Mouse (Mus musculus): ENCODE data around the gene Tnfrsf12a. TPM values are rescaled to one million over a fixed set of nuclear protein-coding genes. Genes with fewer than 3 reads are reported as not detected.

The Tnfrsf12a gene
- polyA plus RNA-seq, 1 experiment from 2014 or later = 24.8 TPM

GRCm38 (mm10) chr17:23660876-23661200 lies 16.4 kb downstream of the Tnfrsf12a start:
- H3K27ac ChIP-seq = no peak overlapping the region
- H3K9me3 ChIP-seq = no peaks in the 10 kb centered on the region
- peak overlapping the region; percentile 20; the same call in 1 of the 2 replicates for H3K9ac ChIP-seq
- peaks cover 22% of the 10 kb centered on the region for H3K27me3 ChIP-seq (replicated peaks)
- ATAC-seq = peak; percentile 61
- WGBS = 1% methylated on average over 14 of the region's 14 CpGs
- no peaks in the 10 kb centered on the region for H3K36me3 ChIP-seq
- peak overlapping the region; percentile 43 for H3K4me3 ChIP-seq (replicated peaks)
- peak overlapping the region; percentile 73 for H3K4me2 ChIP-seq (replicated peaks)
- H3K4me1 ChIP-seq (replicated peaks) = peaks cover 7% of the 10 kb centered on the region; the same call in 1 of the 2 replicates

GRCm38 (mm10) chr17:23660117-23660875 lies 17.0 kb downstream of the Tnfrsf12a start, which contains the start of gene Bicdl2:
Bicdl2 (plus strand) TSS chr17:23660506.
- Histone ChIP-seq H3K9me3 (no peaks in the 10 kb centered on the region), H3K4me1 (replicated peaks) (peaks cover 7% of the 10 kb centered on the region; the same call in 1 of the 2 replicates), H3K36me3 (no peaks in the 10 kb centered on the region), H3K4me3 (replicated peaks) (peak within 1 kb of the TSS; percentile 43), H3K27me3 (replicated peaks) (peaks cover 22% of the 10 kb centered on the region), H3K4me2 (replicated peaks) (peak within 1 kb of the TSS; percentile 73), H3K9ac (peak within 1 kb of the TSS; percentile 20; the same call in 1 of the 2 replicates), H3K27ac (no peak within 1 kb of the TSS)
- 5% methylated on average over 27 of the region's 27 CpGs for WGBS
- ATAC-seq = peak; percentile 80

- Histone ChIP-seq H3K4me2 (replicated peaks) (no peak overlapping the region), H3K27ac (no peak overlapping the region), H3K4me3 (replicated peaks) (no peak overlapping the region), H3K4me1 (replicated peaks) (no peaks in the 10 kb centered on the region), H3K9me3 (no peaks in the 10 kb centered on the region), H3K36me3 (no peaks in the 10 kb centered on the region), H3K27me3 (replicated peaks) (peaks cover 22% of the 10 kb centered on the region), H3K9ac (no peak overlapping the region)
- whole genome bisulfite sequencing = 77% methylated on average over 3 of the region's 3 CpGs
- no peak for ATAC-seq
Observed at GRCm38 (mm10) chr17:23658450-23658849, 18.8 kb downstream of the Tnfrsf12a start.

- WGBS = 69% methylated on average over 2 of the region's 2 CpGs
- Histone ChIP-seq H3K9ac (no peak overlapping the region), H3K27me3 (replicated peaks) (peaks cover 3% of the 10 kb centered on the region; the same call in 1 of the 2 replicates), H3K4me1 (replicated peaks) (no peaks in the 10 kb centered on the region), H3K9me3 (no peaks in the 10 kb centered on the region), H3K4me2 (replicated peaks) (no peak overlapping the region), H3K27ac (no peak overlapping the region), H3K4me3 (replicated peaks) (no peak overlapping the region), H3K36me3 (no peaks in the 10 kb centered on the region)
- no peak for ATAC-seq
Observed at GRCm38 (mm10) chr17:23654410-23654809, 22.9 kb downstream of the Tnfrsf12a start.

- WGBS = 56% methylated on average over 6 of the region's 6 CpGs
- no peak overlapping the region for H3K4me2 ChIP-seq (replicated peaks)
- H3K27me3 ChIP-seq (replicated peaks) = no peaks in the 10 kb centered on the region; the same call in 1 of the 2 replicates
Observed at GRCm38 (mm10) chr17:23654001-23654400, 23.3 kb downstream of the Tnfrsf12a start.

GRCm38 (mm10) chr17:23653324-23653723 lies 23.9 kb downstream of the Tnfrsf12a start:
- H3K4me3 ChIP-seq (replicated peaks) = no peak overlapping the region
- 80% methylated on average over 2 of the region's 2 CpGs for WGBS

More at GRCm38 (mm10) chr17:23654001-23654400, 23.3 kb downstream of the Tnfrsf12a start:
- no peaks in the 10 kb centered on the region for H3K4me1 ChIP-seq (replicated peaks)
- no peak overlapping the region for H3K9ac ChIP-seq
- no peak overlapping the region for H3K4me3 ChIP-seq (replicated peaks)
- no peak overlapping the region for H3K27ac ChIP-seq
- no peak for ATAC-seq
- H3K36me3 ChIP-seq = no peaks in the 10 kb centered on the region
- no peaks in the 10 kb centered on the region for H3K9me3 ChIP-seq

GRCm38 (mm10) chr17:23651363-23651762 lies 25.9 kb downstream of the Tnfrsf12a start:
- WGBS = 76% methylated on average over 6 of the region's 6 CpGs
- ATAC-seq = no peak
- Histone ChIP-seq H3K4me2 (replicated peaks) (no peak overlapping the region), H3K4me1 (replicated peaks) (no peaks in the 10 kb centered on the region), H3K36me3 (no peaks in the 10 kb centered on the region), H3K9me3 (no peaks in the 10 kb centered on the region), H3K4me3 (replicated peaks) (no peak overlapping the region), H3K27ac (no peak overlapping the region), H3K27me3 (replicated peaks) (0 out of 2 replicates have a peak, but pooled peaks cover 4% of the 10 kb centered on the region), H3K9ac (no peak overlapping the region)

More at GRCm38 (mm10) chr17:23653324-23653723, 23.9 kb downstream of the Tnfrsf12a start:
- Histone ChIP-seq H3K27ac (no peak overlapping the region), H3K4me2 (replicated peaks) (no peak overlapping the region), H3K4me1 (replicated peaks) (no peaks in the 10 kb centered on the region), H3K36me3 (no peaks in the 10 kb centered on the region), H3K27me3 (replicated peaks) (no peaks in the 10 kb centered on the region; the same call in 1 of the 2 replicates), H3K9me3 (no peaks in the 10 kb centered on the region), H3K9ac (no peak overlapping the region)
- ATAC-seq = no peak

GRCm38 (mm10) chr17:23645894-23646293 lies 31.4 kb downstream of the Tnfrsf12a start:
- H3K27ac ChIP-seq = no peak overlapping the region
- H3K4me3 ChIP-seq (replicated peaks) = no peak overlapping the region

GRCm38 (mm10) chr17:23644613-23645495 lies 32.4 kb downstream of the Tnfrsf12a start, which contains the start of gene Mmp25:
Mmp25 (minus strand) TSS chr17:23645277.
- H3K9ac ChIP-seq = peak within 1 kb of the TSS; percentile 48
- peak; percentile 66 for ATAC-seq
- no peaks in the 10 kb centered on the region for H3K9me3 ChIP-seq
- peak within 1 kb of the TSS; percentile 46 for H3K4me3 ChIP-seq (replicated peaks)
- WGBS = under 1% methylated on average over 58 of the region's 58 CpGs
- no peaks in the 10 kb centered on the region for H3K36me3 ChIP-seq
- no peak within 1 kb of the TSS for H3K27ac ChIP-seq
- peaks cover 10% of the 10 kb centered on the region; the same call in 1 of the 2 replicates for H3K4me1 ChIP-seq (replicated peaks)
- H3K4me2 ChIP-seq (replicated peaks) = peak within 1 kb of the TSS; percentile 85
- H3K27me3 ChIP-seq (replicated peaks) = peaks cover 13% of the 10 kb centered on the region

More at GRCm38 (mm10) chr17:23645894-23646293, 31.4 kb downstream of the Tnfrsf12a start:
- 41% methylated on average over 10 of the region's 10 CpGs for WGBS
- Histone ChIP-seq H3K4me2 (replicated peaks) (no peak overlapping the region), H3K36me3 (no peaks in the 10 kb centered on the region), H3K9me3 (no peaks in the 10 kb centered on the region), H3K9ac (no peak overlapping the region), H3K4me1 (replicated peaks) (peaks cover 10% of the 10 kb centered on the region; the same call in 1 of the 2 replicates), H3K27me3 (replicated peaks) (peaks cover 13% of the 10 kb centered on the region)
- no peak for ATAC-seq

GRCm38 (mm10) chr17:23631241-23631640 lies 46.0 kb downstream of the Tnfrsf12a start:
- Histone ChIP-seq H3K27me3 (replicated peaks) (no peaks in the 10 kb centered on the region), H3K4me1 (replicated peaks) (0 out of 2 replicates have a peak, but pooled peaks cover 3% of the 10 kb centered on the region), H3K4me3 (replicated peaks) (no peak overlapping the region), H3K36me3 (no peaks in the 10 kb centered on the region), H3K9ac (no peak overlapping the region), H3K4me2 (replicated peaks) (no peak overlapping the region), H3K9me3 (no peaks in the 10 kb centered on the region), H3K27ac (no peak overlapping the region)
- WGBS = 71% methylated on average over 8 of the region's 8 CpGs
- ATAC-seq = no peak

GRCm38 (mm10) chr17:23630195-23631020 lies 46.9 kb downstream of the Tnfrsf12a start:
- no peaks in the 10 kb centered on the region for H3K36me3 ChIP-seq
- no peaks in the 10 kb centered on the region for H3K9me3 ChIP-seq
- ATAC-seq = peak; percentile 93
- peak overlapping the region; percentile 32; the same call in 1 of the 2 replicates for H3K9ac ChIP-seq
- 0 out of 2 replicates have a peak overlapping the region, but pooled peaks have one; percentile 10 for H3K4me3 ChIP-seq (replicated peaks)
- H3K27me3 ChIP-seq (replicated peaks) = no peaks in the 10 kb centered on the region
- H3K4me1 ChIP-seq (replicated peaks) = 0 out of 2 replicates have a peak, but pooled peaks cover 3% of the 10 kb centered on the region
- WGBS = 19% methylated on average over 22 of the region's 22 CpGs
- H3K27ac ChIP-seq = no peak overlapping the region
- H3K4me2 ChIP-seq (replicated peaks) = peak overlapping the region; percentile 62
